Mouse (Mus musculus): ENCODE measurements at regions not wholly inside any gene's neighbourhood (a gene's known extent, or its start where the extent isn't known, plus 50 kb on each side); places are given as distances from the start of the nearest gene placed in this dataset.
"Not testable (repeated sequence)": the region's sequence is repeated elsewhere in the genome, so short reads cannot be mapped to it uniquely, and the experiment has no call there.

DNA sequence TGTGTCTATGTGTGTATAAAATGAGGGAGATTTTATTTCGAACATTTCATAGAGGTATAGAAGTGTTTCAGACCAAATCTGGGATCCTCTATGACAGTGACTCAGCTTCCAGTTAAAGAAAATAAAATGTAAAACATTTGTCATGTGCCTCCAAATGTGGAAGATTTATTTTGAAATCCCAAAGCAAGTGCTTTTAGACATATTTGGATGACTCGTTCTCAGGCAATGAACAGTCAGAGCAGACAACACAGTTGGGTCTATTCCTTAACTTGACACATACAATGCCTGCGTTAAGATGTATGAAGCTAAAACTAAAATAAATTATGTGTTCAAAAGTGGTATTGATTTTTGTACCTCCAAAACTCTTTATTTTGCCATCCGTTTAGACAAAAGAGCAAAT is 830.4 kb upstream of the Grm7 start:
- peak; percentile 27 for DNase-seq (ENCODE audit: low read depth, low spot score)

DNA sequence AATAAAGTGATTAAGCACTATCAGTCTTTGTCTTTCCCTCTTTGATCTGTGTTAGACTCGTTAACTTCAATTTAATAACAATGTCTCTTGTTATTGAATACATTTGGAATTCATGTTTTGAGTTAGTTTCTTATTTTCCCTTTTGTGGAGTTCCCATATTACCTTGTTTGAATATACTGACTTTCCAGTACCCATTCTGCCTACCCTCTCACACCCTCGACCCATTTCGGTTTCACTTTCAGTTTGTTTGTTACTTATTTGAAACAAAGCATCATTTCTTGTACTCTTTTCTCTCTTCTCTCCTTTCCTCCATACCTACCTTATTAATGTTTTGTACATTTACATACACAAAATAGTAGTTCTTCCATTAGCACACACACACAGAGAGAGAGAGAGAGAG is 797.1 kb upstream of the Grm7 start:
- no peak for DNase-seq (ENCODE audit: low read depth, low spot score)

DNA sequence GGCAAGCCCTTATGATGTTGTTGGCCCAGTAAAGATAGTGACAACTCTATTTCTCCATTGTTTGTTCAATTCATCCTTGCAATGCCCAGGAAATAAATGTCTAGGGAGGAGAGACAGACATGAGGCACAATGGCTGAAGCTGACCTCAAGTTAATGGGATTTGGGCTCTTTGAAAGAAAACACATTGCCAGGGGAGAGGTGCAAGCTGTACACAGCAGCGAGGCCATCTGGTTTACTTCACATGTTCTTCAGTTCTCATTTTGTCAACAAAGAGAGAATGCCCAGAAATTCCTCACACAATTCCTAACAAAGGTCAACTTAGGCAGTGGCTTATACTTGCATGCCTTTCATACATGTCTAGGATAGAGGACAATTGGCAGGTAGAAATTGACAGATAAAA is 789.6 kb upstream of the Grm7 start:
- no peak for DNase-seq (ENCODE audit: low read depth, low spot score)

DNA sequence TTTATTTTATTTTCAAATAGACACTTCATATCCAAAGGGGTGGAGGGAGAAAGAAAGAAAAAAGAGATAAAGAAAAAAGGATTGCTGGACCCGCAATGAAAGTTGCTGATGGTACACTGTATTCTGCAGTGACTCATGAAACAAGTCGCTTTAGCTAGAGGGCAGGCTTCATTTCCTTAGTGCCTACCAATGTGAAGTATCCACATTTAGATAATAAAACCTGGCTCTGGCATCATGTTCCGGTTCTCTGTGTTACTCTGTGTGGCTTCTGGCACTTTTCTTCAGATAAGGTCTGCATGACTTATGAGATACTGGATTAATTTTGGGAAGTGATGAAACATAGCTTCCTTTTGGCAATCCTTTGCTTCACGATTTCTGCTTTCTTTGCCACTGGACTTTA is 782.0 kb upstream of the Grm7 start:
- DNase-seq (ENCODE audit: low read depth, low spot score): peak; percentile 32

DNA sequence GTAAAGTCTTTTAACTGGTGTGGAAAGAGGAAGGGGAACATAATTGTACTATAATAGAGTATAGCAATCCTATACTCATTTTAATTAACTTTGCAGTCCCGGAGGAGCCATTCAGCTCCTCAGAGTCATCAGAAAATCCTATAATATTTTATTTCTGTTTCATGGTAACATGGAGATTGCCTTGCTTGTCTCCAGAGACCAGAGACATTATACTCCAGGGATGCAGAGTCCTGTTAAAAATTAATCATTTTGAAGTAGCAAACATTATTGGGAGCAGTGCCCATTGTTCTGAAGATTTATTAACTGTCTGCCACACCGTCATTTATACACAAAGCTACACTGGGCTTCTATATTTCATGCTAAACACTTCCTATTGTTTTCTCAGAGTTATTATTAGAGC is 771.2 kb upstream of the Grm7 start:
- no peak for DNase-seq (ENCODE audit: low read depth, low spot score)

DNA sequence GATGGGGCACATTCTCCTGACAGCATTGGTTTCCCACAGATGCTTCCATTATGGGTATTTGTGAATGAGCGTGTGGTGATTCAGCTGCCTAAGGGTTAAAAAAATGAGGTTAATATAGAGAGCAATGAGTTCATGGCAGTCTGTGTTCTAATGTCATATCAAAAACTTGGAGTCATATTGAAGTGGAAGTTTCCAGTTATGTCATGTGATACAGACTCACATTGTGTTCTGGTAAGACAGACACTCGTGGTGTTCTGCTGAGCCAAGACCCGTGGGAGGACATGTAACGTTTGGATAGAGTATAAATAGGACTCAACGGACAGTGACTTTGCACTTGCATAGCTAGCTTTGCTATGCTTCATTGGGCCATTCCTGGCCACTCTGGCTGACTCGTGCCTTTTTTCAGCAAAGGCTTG is 770.7 kb upstream of the Grm7 start:
- peak; percentile 26 for DNase-seq (ENCODE audit: low read depth, low spot score)

DNA sequence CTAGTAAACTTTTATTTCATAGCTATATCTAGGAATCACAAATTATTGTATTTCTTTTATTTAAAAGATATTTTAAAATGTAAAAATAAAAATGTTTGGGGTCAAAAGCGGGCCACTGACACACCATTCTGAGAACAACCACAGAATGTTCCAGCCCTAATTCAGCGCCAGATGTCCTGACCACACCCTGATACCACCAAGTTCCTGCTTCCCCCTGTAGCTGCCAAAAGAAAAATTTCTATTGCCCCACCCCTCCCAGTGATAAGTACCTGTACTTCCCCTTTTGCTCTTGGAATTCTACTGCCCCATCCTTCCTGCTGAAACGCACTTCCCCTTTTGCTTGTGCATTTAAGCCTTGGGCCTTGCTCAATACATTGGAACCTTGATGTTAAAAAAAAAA is 769.8 kb upstream of the Grm7 start:
- not testable (repeated sequence) for DNase-seq (ENCODE audit: low read depth, low spot score)

DNA sequence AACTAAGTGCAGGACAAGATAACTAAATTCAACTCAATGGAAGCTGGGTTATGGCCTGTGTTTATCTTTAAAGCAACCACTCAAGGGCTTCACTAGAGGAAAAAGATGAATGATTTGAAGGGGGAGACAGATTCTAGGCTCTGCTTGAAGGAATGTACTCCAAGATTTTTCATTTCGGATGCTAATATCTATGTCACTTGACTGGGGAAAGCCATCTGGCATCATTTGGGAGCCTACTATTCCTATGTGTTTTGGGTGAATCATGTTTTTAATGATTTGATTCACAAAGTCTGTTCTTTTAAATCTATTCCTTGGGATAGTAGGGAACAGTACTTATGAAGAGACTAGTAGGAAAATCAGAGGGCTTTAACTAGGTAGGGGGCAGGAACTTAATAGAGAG is 766.2 kb upstream of the Grm7 start:
- DNase-seq (ENCODE audit: low read depth, low spot score): peak; percentile 8

DNA sequence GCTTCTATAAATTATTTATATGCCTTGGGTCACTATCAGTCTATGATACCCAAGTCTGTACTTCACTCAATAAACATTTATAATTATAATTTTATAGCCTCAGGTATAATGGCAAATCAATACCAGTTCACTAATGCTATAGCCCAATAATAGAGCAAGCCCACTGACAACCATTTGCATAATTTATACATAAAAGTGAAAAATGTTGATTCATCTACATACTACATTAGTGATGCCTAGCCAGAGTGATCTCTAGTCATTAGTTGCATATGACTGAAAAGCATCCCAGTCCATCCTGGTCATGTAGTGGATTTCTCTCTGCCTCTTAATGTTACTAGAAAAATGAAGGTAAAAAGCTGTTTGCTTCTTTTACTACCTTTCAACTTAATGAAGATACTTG is 721.6 kb upstream of the Grm7 start:
- DNase-seq (ENCODE audit: low read depth, low spot score): no peak

DNA sequence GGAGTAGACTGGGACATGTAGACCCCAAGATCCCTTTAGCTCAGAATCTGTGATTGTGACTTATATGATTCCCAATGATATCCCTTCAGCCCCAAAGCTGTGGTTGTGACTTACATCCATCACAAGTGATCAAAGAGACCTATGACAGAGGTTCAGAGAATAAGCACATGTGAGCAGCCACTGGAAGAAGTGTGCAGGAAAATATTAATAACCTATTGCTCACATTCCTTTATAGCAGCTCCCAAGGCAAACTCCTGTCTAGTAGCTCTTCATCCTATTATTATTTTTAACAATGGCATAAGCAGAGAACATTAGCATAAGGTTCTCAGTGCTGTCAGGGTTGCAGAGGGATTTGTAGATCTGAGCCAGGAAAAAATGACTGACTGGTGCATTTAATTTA is 696.9 kb upstream of the Grm7 start:
- DNase-seq (ENCODE audit: low read depth, low spot score): no peak

DNA sequence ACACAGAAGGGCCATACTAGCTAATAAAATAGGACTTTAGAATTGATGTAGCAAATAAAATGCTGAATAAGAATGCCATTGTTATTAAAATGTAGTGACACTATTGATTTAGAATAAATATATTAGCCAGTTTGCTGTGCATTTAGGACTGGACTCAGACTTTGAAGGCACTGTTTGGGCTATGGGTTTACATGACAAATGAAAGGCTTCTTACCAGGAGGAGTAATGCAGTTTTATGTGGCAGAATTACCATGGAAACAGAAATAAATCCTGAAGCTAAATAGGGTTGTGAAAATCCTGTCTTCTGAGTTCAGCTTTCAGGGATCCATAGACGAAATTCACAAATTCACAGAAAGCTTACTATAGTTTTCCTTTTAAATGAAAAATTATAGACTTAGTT is 696.5 kb upstream of the Grm7 start:
- DNase-seq (ENCODE audit: low read depth, low spot score): peak; percentile 12

DNA sequence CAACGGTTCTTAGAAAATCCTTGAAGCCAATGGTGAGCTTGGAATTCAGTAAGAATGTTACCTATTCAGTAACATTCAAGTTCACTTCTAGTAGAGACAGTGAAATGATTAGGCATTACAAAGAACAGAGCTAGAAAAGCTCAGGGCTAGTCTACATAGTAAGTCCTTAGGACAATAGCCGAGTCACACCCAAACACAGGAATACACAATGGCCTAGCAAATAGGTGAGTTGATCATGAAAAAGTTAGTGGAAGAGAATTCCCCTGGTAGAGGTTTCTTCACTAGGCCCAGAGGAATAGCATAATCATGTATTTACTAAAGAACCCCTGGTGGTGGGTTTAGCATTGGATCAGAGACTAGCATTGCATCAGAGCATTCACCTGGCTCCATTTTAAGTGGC is 687.5 kb upstream of the Grm7 start:
- not testable (repeated sequence) for DNase-seq (ENCODE audit: low read depth, low spot score)

All from telencephalon, adult 2 months (tissue).